Mouse (Mus musculus): ENCODE results near the gene Snn. TPM values are rescaled to one million over a fixed set of nuclear protein-coding genes. Genes with fewer than 3 reads are reported as not detected.
A peak's percentile ranks its signal among the peaks of the same experiment; 100 is the strongest.
"Not testable (repeated sequence)": the region's sequence is repeated elsewhere in the genome, so short reads cannot be mapped to it uniquely, and the experiment has no call there.

The Snn gene
- polyA plus RNA-seq (2015; fragmentation: Nextera tagmentation; extraction: Ambion mirVana), result 2.4 and 2.6 TPM in 2 replicates

DNA sequence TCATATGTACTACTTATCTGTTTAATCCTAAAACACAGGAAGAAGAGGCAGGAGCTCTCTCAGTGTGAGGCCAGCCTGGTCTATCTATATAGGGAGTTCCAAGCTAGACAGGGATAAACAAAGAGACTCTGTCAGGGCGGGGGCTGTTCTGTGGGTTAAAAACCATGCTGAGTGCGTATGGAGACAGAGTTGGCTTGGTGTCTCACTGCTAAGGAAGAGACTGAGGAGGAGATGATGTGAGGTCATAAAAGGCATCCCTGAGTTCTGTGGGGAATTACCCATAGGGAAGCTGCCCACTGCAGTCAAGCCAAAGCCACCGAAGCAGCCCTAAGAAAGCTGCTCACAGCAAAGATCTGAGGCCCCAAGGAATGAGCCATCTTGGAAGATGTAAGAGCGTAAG is at the start of gene Snn:
Gene Snn (plus strand): TSS at position 301 of the 400 bp plus-strand sequence.
- Histone ChIP-seq H3K9me3 (replicated peaks) (no peaks in the 10 kb centered on the region), H3K4me1 (replicated peaks) (peaks cover 1% of the 10 kb centered on the region), H3K27ac (replicated peaks) (no peak within 1 kb of the TSS), H3K36me3 (replicated peaks) (no peaks in the 10 kb centered on the region), H3K27me3 (peaks cover 17% of the 10 kb centered on the region), H3K9ac (no peak within 1 kb of the TSS), H3K4me3 (replicated peaks) (no peak within 1 kb of the TSS), H3K4me2 (no peak within 1 kb of the TSS)
- ATAC-seq (ENCODE audit: insufficient read depth), result no peak
- WGBS (ENCODE audit: insufficient replicate concordance), result 68% methylated on average over 4 of the region's 4 CpGs

DNA sequence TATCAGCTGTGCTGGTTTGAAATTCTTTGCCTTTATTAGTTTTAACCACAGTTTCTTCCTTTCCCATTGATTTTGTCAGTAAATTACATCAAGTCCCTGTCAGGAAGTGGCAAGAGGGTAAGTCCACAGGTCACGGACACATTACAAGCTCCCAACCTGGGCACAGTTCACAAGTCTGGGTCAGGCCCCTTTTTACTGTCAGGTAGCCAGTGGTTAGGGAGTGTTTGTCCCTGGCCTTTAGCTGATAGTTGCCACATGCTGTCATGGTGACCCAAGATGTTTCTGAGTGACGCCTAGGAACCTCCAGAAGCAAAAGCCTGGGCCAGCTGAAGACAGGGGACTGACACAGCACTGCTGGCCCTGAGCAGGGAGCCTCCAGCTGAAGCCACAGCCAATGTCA is 49.5 kb upstream of the Snn start:
- peak; percentile 32; the same call in 1 of the 2 replicates for ATAC-seq (ENCODE audit: insufficient read depth)
- WGBS (ENCODE audit: insufficient replicate concordance), result 35% methylated on average over 2 of the region's 2 CpGs
- no peaks in the 10 kb centered on the region for H3K36me3 ChIP-seq (replicated peaks)
- no peak overlapping the region for H3K9ac ChIP-seq
- H3K9me3 ChIP-seq (replicated peaks), result no peaks in the 10 kb centered on the region
- H3K4me1 ChIP-seq (replicated peaks), result peaks cover 46% of the 10 kb centered on the region
- H3K4me3 ChIP-seq (replicated peaks), result no peak overlapping the region
- H3K27me3 ChIP-seq, result no peaks in the 10 kb centered on the region
- no peak overlapping the region for H3K4me2 ChIP-seq
- H3K27ac ChIP-seq (replicated peaks), result no peak overlapping the region

DNA sequence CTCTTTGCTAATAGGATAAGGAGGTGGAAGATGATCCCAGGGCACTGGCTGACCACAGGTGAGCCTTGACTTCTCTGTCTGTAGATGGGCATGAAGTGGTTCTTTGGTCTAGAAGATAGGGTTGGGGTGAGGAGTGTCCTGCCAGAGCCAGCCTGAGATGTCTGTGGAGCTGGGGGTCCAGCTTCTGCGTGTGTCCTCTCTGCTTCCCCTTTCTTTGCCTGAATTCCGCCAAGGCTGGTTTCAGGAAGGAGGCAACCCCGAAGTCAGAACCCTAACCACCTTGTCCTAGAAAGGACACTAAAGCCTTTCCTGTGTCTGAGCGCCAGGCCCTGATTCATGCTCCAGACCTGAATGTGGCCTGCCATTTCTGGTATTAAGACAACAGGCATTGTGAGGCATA is 48.8 kb upstream of the Snn start:
- Histone ChIP-seq H3K9me3 (replicated peaks) (no peaks in the 10 kb centered on the region), H3K27ac (replicated peaks) (no peak overlapping the region), H3K27me3 (no peaks in the 10 kb centered on the region), H3K9ac (no peak overlapping the region), H3K4me1 (replicated peaks) (peaks cover 43% of the 10 kb centered on the region), H3K4me2 (no peak overlapping the region), H3K4me3 (replicated peaks) (no peak overlapping the region), H3K36me3 (replicated peaks) (no peaks in the 10 kb centered on the region)
- no peak for ATAC-seq (ENCODE audit: insufficient read depth)
- WGBS (ENCODE audit: insufficient replicate concordance), result 38% methylated on average over 4 of the region's 4 CpGs

DNA sequence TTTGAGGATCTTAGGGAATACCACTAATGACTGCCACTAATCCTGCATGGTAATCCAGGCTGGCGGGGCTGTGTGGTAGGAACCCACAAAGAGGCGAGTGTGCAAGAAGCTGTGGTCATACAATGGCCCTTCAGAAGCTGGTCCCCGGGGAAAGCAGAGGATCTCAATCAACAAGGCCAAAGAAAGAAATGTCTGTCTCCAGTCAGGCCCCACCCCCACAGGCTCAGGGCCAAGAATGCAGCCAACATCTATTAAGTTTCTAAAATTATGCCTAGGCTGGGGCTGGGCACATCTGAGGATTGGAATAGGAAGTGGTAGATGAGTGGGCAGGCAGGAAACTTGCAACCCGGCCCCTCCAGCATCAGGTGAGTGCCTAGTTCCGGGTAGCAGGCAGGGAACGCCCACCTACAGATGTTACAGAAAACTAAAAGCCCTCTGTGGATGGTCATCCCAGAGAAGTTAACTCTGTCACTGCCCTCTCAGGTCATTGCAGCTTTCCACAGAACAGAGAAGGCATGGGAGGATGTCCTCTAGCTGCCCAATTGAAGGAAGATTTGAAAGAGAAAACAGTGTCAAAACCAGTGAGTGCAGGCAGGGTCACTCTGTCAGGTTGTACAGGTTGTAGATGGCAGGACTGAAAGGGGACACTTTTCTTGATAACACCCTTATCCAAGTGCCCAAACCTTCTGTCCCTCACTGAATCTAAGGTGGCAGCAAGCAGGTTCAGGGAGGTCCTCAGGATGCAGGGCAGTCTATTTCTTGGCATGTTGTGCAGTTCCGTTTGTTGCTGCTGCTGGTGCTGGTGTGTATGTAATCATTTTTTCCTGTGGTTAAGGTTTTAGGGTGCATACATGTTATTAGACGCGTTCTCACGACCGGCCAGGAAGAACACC is 47.9 kb upstream of the Snn start:
- no peaks in the 10 kb centered on the region for H3K36me3 ChIP-seq (replicated peaks)
- no peaks in the 10 kb centered on the region for H3K9me3 ChIP-seq (replicated peaks)
- no peak overlapping the region for H3K4me3 ChIP-seq (replicated peaks)
- WGBS (ENCODE audit: insufficient replicate concordance), result 48% methylated on average over 11 of the region's 11 CpGs
- H3K27me3 ChIP-seq, result no peaks in the 10 kb centered on the region
- H3K4me1 ChIP-seq (replicated peaks), result peaks cover 36% of the 10 kb centered on the region
- no peak overlapping the region for H3K27ac ChIP-seq (replicated peaks)
- ATAC-seq (ENCODE audit: insufficient read depth), result no peak
- no peak overlapping the region for H3K9ac ChIP-seq
- no peak overlapping the region for H3K4me2 ChIP-seq

DNA sequence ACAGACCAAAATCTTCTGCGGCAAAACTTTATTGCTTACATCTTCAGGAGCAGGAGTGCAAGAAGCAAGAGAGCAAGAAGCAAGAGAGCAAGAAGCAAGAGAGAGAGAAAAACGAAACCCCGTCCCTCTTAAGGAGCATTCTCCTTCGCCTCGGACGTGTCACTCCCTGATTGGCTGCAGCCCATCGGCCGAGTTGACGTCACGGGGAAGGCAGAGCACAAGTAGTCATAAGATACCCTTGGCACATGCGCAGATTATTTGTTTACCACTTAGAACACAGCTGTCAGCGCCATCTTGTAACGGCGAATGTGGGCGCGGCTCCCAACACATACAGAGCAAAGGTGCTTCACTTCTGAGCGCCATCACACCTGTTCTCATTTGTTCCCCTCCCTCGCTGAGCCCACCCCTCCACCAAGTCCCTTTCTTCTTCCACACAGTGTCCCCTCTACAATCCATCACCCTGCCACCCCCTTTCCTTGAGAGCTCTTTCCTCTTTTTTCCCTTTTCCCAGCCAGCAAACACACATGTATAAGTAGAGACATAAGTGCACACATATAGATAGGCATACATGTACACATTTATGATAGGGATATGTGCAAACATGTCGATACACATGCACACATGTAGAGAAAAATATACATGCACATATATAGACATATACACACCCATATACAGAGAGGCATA is 47.1 kb upstream of the Snn start:
- WGBS (ENCODE audit: insufficient replicate concordance), result 75% methylated on average over 11 of the region's 19 CpGs
- not testable (repeated sequence) for H3K9ac ChIP-seq; H3K4me3 ChIP-seq (replicated peaks); H3K36me3 ChIP-seq (replicated peaks); H3K27me3 ChIP-seq; H3K4me2 ChIP-seq; H3K27ac ChIP-seq (replicated peaks); H3K9me3 ChIP-seq (replicated peaks); ATAC-seq (ENCODE audit: insufficient read depth)
- peaks cover 33% of the 10 kb centered on the region for H3K4me1 ChIP-seq (replicated peaks)

DNA sequence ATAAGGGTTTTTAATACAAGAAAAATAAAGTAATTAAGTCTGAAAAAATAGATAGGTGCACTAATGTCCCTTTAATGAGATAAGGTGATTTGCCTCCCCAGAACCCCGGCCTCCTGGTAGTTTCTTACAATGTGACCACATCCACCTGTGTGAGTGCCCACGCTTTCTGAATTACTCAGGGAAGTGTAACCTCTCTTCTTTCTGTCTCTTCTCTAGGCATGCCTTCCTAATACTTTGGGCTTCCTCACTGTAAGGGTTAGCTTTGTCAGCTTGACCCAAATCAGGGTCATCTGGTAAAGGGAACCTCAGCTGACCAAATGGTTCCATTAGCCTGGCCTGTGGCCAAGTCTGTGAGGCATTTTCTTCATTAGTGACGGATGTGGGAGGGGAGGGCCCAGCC is 46.3 kb upstream of the Snn start:
- no peak overlapping the region for H3K4me3 ChIP-seq (replicated peaks)
- no peak overlapping the region for H3K4me2 ChIP-seq
- H3K4me1 ChIP-seq (replicated peaks), result peaks cover 28% of the 10 kb centered on the region
- ATAC-seq (ENCODE audit: insufficient read depth), result no peak
- no peaks in the 10 kb centered on the region for H3K27me3 ChIP-seq
- no peak overlapping the region for H3K9ac ChIP-seq
- H3K36me3 ChIP-seq (replicated peaks), result no peaks in the 10 kb centered on the region
- 71% methylated on average over 3 of the region's 3 CpGs for WGBS (ENCODE audit: insufficient replicate concordance)
- H3K9me3 ChIP-seq (replicated peaks), result no peaks in the 10 kb centered on the region
- no peak overlapping the region for H3K27ac ChIP-seq (replicated peaks)

DNA sequence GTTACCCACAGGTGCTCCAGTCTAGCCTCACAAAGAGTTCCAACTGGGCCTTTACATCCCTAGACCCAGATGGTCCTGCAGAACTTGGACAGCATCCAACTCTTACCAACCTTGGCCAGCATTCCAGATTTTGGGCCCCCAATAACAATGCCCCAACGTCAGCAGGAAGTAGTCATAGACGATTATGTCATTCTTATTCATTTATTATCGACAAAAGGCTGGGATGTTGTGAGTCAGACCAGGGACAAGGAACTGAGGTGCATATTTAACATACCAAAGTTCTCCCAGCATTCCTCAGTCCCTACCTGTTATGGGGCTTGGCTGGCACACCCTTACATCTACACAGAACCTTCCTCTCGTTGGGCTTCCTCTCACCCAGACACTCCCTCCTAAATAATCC is 44.4 kb upstream of the Snn start:
- no peak overlapping the region for H3K27ac ChIP-seq (replicated peaks)
- H3K27me3 ChIP-seq, result no peaks in the 10 kb centered on the region
- no peak overlapping the region for H3K4me2 ChIP-seq
- no peaks in the 10 kb centered on the region for H3K36me3 ChIP-seq (replicated peaks)
- H3K4me3 ChIP-seq (replicated peaks), result no peak overlapping the region
- peaks cover 17% of the 10 kb centered on the region for H3K4me1 ChIP-seq (replicated peaks)
- H3K9me3 ChIP-seq (replicated peaks), result no peaks in the 10 kb centered on the region
- WGBS (ENCODE audit: insufficient replicate concordance), result 42% methylated on average over 4 of the region's 4 CpGs
- H3K9ac ChIP-seq, result no peak overlapping the region
- no peak for ATAC-seq (ENCODE audit: insufficient read depth)

DNA sequence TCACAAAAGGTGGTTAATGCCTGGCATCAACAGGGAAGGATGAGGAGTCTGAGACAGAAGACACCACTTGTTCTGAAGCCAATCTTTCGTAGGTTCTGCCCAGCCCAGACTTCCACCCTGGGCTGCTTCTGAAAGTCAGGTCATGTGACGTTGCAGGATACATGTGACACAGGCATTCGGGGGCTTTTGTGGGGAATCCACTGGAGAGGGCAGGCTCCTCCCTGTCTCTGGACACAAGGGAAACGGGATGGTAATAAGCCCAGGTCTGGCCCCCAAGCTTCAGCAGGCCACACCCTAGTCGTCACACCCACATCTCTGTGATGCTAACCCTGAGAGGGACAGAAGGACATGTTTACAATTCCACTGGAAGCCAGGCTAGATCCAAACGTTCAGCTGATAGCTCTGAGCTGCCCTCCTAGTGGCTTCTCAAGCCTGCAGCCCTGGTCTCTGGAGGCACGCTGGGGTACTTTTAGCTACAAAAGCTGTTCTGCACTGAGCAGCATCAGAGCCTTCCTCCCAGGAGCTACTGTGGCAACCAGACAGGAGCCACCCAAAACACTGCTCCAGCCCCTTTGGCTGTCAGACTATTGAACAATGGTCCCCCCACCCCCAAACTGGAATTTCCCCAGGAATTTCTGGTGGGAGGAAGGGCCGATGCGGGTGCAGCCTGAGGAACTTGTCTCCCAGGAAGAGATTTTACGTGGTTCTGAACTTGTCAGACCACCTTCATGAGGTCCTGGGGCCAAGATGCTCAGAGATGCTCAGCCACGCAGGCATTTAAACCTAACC is 42.7 kb upstream of the Snn start:
- Histone ChIP-seq H3K27ac (replicated peaks) (no peak overlapping the region), H3K9me3 (replicated peaks) (no peaks in the 10 kb centered on the region), H3K27me3 (no peaks in the 10 kb centered on the region), H3K4me3 (replicated peaks) (no peak overlapping the region), H3K4me2 (no peak overlapping the region), H3K36me3 (replicated peaks) (no peaks in the 10 kb centered on the region), H3K4me1 (replicated peaks) (0 out of 2 replicates have a peak, but pooled peaks cover 5% of the 10 kb centered on the region), H3K9ac (no peak overlapping the region)
- ATAC-seq (ENCODE audit: insufficient read depth), result no peak
- WGBS (ENCODE audit: insufficient replicate concordance), result 48% methylated on average over 11 of the region's 11 CpGs

DNA sequence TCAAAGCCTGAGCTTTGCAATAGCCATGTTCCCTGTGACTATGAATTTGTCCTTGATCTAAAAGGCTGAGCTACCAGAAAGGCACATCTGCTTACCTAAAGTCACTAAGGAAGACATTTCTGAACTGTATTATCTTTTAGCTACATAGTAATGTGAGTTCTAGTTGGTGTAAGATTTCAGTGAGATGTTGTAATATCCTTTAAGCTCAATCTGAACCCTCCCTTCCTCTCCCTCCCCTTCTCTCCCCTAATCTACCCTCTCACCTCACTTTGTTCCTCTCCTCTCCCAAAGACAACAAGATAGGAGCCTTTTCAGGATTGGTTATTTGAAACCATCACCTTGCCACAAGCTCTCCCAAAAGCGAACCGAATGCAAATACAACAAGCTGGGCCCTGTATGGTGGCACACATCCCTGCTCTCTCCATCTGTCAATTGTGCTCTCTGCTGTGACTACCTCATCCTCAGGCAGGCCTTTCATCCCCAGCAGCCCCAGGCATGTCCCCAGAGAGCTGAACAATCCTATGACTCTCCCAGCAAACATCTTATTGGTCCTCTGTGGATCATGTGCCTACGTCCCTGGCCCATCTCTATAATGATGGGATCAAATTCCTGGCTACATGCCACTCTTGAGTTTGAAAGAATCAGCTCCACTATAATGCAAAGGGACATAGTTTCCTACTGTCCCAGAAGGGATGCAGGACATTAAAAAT is 39.2 kb upstream of the Snn start:
- H3K4me1 ChIP-seq (replicated peaks), result 0 out of 2 replicates have a peak, but pooled peaks cover 5% of the 10 kb centered on the region

DNA sequence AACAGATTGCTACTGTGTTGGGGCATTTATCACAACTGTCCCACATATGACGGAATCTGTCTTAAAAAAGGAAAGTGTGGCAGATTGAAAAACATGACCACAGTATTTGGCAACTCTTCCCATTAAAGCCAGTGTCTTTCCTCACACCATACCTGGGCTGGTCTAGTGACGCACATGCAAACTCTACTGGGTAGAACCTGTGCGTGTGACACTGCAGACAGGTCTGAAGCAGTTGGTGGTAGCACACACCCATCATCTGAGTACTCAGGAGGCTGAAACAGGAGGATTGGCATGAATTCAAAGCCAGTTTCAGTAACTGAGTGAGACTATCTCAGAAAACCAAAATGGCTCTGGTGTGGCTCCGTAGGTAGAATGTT is 38.6 kb upstream of the Snn start:
- H3K9me3 ChIP-seq (replicated peaks), result no peaks in the 10 kb centered on the region
- no peak overlapping the region for H3K27ac ChIP-seq (replicated peaks)
- ATAC-seq (ENCODE audit: insufficient read depth), result no peak
- no peak overlapping the region for H3K4me2 ChIP-seq
- 59% methylated on average over 4 of the region's 4 CpGs for WGBS (ENCODE audit: insufficient replicate concordance)
- H3K36me3 ChIP-seq (replicated peaks), result no peaks in the 10 kb centered on the region
- H3K4me1 ChIP-seq (replicated peaks), result 0 out of 2 replicates have a peak, but pooled peaks cover 5% of the 10 kb centered on the region
- no peaks in the 10 kb centered on the region for H3K27me3 ChIP-seq
- H3K9ac ChIP-seq, result no peak overlapping the region
- H3K4me3 ChIP-seq (replicated peaks), result no peak overlapping the region

More for the DNA sequence above, 39.2 kb upstream of the Snn start:
- no peak overlapping the region for H3K4me2 ChIP-seq
- WGBS (ENCODE audit: insufficient replicate concordance), result 63% methylated on average over 3 of the region's 3 CpGs
- H3K27ac ChIP-seq (replicated peaks), result no peak overlapping the region
- no peaks in the 10 kb centered on the region for H3K36me3 ChIP-seq (replicated peaks)
- no peaks in the 10 kb centered on the region for H3K9me3 ChIP-seq (replicated peaks)
- H3K9ac ChIP-seq, result no peak overlapping the region
- H3K27me3 ChIP-seq, result no peaks in the 10 kb centered on the region
- H3K4me3 ChIP-seq (replicated peaks), result no peak overlapping the region
- ATAC-seq (ENCODE audit: insufficient read depth), result no peak
